Mouse (Mus musculus) cerebellum, adult 9-10 months (tissue): ENCODE data around the gene Hint3.
"Not testable (repeated sequence)": the region's sequence is repeated elsewhere in the genome, so short reads cannot be mapped to it uniquely, and the experiment has no call there.

ENCODE experiments used
- DNase-seq: peaks from one replicate; pipeline ENCODE4 v3.0.0; 2022

Gene Hint3

GRCm38 (mm10) chr10:30629513-30629912 is at the start of gene Hint3:
Gene Hint3 (minus strand): TSS chr10:30629632.
- DNase-seq: no peak

- no peak for DNase-seq
These were observed 48.6 kb upstream of the Hint3 start for GRCm38 (mm10) chr10:30678051-30678450.

GRCm38 (mm10) chr10:30674825-30675224 is 45.4 kb upstream of the Hint3 start:
- DNase-seq: no peak

- no peak for DNase-seq
These were observed 37.1 kb upstream of the Hint3 start for GRCm38 (mm10) chr10:30666580-30666979.

- DNase-seq: peak; percentile 37
These were observed 31.3 kb upstream of the Hint3 start for GRCm38 (mm10) chr10:30660564-30661328.

GRCm38 (mm10) chr10:30655655-30656054 is 26.2 kb upstream of the Hint3 start:
- DNase-seq: no peak

- DNase-seq: no peak
These were observed 18.2 kb upstream of the Hint3 start for GRCm38 (mm10) chr10:30647681-30648080.

GRCm38 (mm10) chr10:30638216-30638615 is 8.8 kb upstream of the Hint3 start:
- no peak for DNase-seq

GRCm38 (mm10) chr10:30636474-30637154 is 7.2 kb upstream of the Hint3 start:
- not testable (repeated sequence) for DNase-seq

GRCm38 (mm10) chr10:30632718-30633117 is 3.3 kb upstream of the Hint3 start:
- DNase-seq: no peak

GRCm38 (mm10) chr10:30629977-30630376 is 545 bp upstream of the Hint3 start:
- no peak for DNase-seq

- DNase-seq: not testable (repeated sequence)
These were observed 988 bp downstream of the Hint3 start for GRCm38 (mm10) chr10:30628444-30628843.

GRCm38 (mm10) chr10:30627548-30627947 is 1.9 kb downstream of the Hint3 start:
- DNase-seq: no peak

GRCm38 (mm10) chr10:30624161-30625019 is 5.0 kb downstream of the Hint3 start:
- DNase-seq: no peak

GRCm38 (mm10) chr10:30622928-30623327 is 6.5 kb downstream of the Hint3 start:
- no peak for DNase-seq

- no peak for DNase-seq
These were observed 10.6 kb downstream of the Hint3 start for GRCm38 (mm10) chr10:30618918-30619210.

GRCm38 (mm10) chr10:30618091-30618917 is 11.1 kb downstream of the Hint3 start:
- DNase-seq: peak; percentile 99

- no peak for DNase-seq
These were observed 16.4 kb downstream of the Hint3 start for GRCm38 (mm10) chr10:30613039-30613438.

GRCm38 (mm10) chr10:30609614-30610013 is 19.8 kb downstream of the Hint3 start:
- no peak for DNase-seq

GRCm38 (mm10) chr10:30608109-30608508 is 21.3 kb downstream of the Hint3 start:
- no peak for DNase-seq

- DNase-seq: peak; percentile 89
These were observed 28.9 kb downstream of the Hint3 start, which contains the start of gene Trmt11 for GRCm38 (mm10) chr10:30600542-30600966. Gene Trmt11 (minus strand): TSS chr10:30600749.

GRCm38 (mm10) chr10:30600094-30600534 is 29.3 kb downstream of the Hint3 start:
- peak; percentile 51 for DNase-seq
